Mouse (Mus musculus): ENCODE data around the gene Bnc2. TPM values are rescaled to one million over a fixed set of nuclear protein-coding genes. Genes with fewer than 3 reads are reported as not detected.

Gene Bnc2
- polyA plus RNA-seq, 1 experiment from 2014 or later = 1.1 TPM

Other genes with a start within 250 kb of the Bnc2 start
- 3.9 and 5.4 TPM in 2 replicates for gene Cntln, start 209.0 kb upstream of the Bnc2 start, polyA plus RNA-seq (2015; fragmentation: Nextera tagmentation; extraction: Ambion mirVana)